ENCODE assay signal across 11 mouse cellular contexts in the genomic region with DNA sequence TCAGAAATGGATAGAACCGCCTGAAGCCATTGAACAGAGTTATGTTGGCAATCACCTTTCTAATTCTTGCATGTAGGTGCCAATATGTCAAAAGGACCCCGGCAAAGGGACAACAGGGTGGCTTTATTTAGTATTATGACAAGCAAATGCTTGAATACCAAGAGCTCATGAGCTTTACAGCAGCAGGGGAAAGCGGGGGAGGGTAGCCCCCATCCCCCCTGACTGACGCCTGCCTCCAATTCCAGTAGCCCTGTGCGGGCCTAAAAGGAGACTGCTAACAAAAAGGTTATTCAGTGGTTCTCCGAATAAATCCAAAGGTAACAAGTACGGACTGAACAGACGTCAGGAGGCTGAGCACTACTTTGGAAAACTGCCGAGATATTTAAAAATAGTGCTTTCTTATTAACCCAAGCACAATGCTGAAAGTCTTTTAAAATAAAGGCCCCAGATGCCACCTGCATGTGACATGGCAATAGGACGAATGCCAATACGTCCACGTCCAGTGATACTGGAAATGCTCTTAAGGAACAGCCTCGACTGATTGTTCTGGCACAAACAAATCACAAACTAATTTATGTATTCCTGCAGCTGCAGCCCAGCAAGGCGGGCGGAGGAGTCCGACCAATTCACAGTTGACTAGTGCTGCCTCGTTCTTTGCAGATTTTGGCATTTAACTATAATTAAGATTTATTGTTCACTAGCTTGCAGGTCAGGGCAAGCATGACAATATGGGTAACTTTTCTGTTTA.
A peak's percentile ranks its signal among the peaks of the same experiment; 100 is the strongest.
DNase-seq lines count a peak whose midpoint lies in the region; ATAC-seq and TF ChIP-seq lines count a peak whose summit lies in the region.
"Had no signal": no experiment of that assay in that cellular context is flagged by ENCODE, and none has a peak within 500 bp of the region (broad histone marks: within the 10 kb centered on the region; RNA-seq: fewer than 3 reads in every experiment).

No protein-coding gene starts in this region.

- H3K4me1 ChIP-seq in hindbrain, embryonic 15.5 days (replicated peaks): peaks cover 48% of the 10 kb centered on the region
- H3K4me1 ChIP-seq in neural tube, embryonic 12.5 days: peaks cover 47% of the 10 kb centered on the region
- H3K4me1 ChIP-seq in lung, adult 2 months (ENCODE audit: control insufficient read depth, insufficient read depth, low read length): peaks cover 7% of the 10 kb centered on the region

- peak; percentile 60 for DNase-seq in left cerebral cortex, postnatal 4 days
- DNase-seq in left cerebral cortex, adult 9 months (ENCODE audit: low spot score in 2 of 2): no peak
- peak; percentile 51 to 57 for DNase-seq in cerebellum, postnatal 25 days
- no peak for DNase-seq in thymus, postnatal 10 days (ENCODE audit: low spot score in 2 of 2)
- DNase-seq in frontal cortex, postnatal 25 days (ENCODE audit: low spot score in 2 of 2): no peak
- DNase-seq in lung, adult 2 months: no peak
- DNase-seq: lung, postnatal 14 days had no signal

- no peak for TF ChIP-seq CTCF in lung, adult 2 months (IDR thresholded peaks at IDR 0.05; ENCODE audit: insufficient read depth, low read length)

- ATAC-seq in hindbrain, embryonic 15.5 days (ENCODE audit: low FRiP score, low read depth): peak; percentile 43
- ATAC-seq in neural tube, embryonic 12.5 days (ENCODE audit: low FRiP score, low read depth): peak; percentile 69

- 24% methylated on average over 17 of the region's 17 CpGs for WGBS in hindbrain, embryonic 15.5 days
- 25% methylated on average over 17 of the region's 17 CpGs for WGBS in neural tube, embryonic 12.5 days
- 66% methylated on average over 17 of the region's 17 CpGs for WGBS in lung, adult 2 months

- H3K9me3 ChIP-seq in hindbrain, embryonic 15.5 days: no peaks in the 10 kb centered on the region
- H3K9me3 ChIP-seq in neural tube, embryonic 12.5 days: no peaks in the 10 kb centered on the region

- H3K4me2 ChIP-seq in hindbrain, embryonic 15.5 days: peak overlapping the region; percentile 36; the same call in 1 of the 2 replicates
- H3K4me2 ChIP-seq in neural tube, embryonic 12.5 days (replicated peaks): peak overlapping the region; percentile 37
- H3K4me2 ChIP-seq: heart, embryonic 11.5 days had no signal

- TF ChIP-seq POLR2A in lung, adult 2 months (IDR thresholded peaks at IDR 0.05; ENCODE audit: borderline replicate concordance, extremely low read depth, low read depth, low read length): no peak

- no peaks in the 10 kb centered on the region for H3K27me3 ChIP-seq in hindbrain, embryonic 15.5 days
- H3K27me3 ChIP-seq in neural tube, embryonic 12.5 days (replicated peaks): no peaks in the 10 kb centered on the region

- no peak overlapping the region for H3K9ac ChIP-seq in hindbrain, embryonic 15.5 days
- no peak overlapping the region for H3K9ac ChIP-seq in neural tube, embryonic 12.5 days

- no peak overlapping the region for H3K4me3 ChIP-seq in hindbrain, embryonic 15.5 days
- H3K4me3 ChIP-seq in neural tube, embryonic 12.5 days: no peak overlapping the region
- no peak overlapping the region for H3K4me3 ChIP-seq in lung, adult 2 months (replicated peaks; ENCODE audit: extremely low read depth, low read depth, low read length)
- H3K4me3 ChIP-seq: left cerebral cortex, adult 2 months had no signal

- intact Hi-C loops in left cerebral cortex, postnatal 4 days (cut with DNase I): no loop called here

- H3K27ac ChIP-seq in hindbrain, embryonic 15.5 days (replicated peaks): peak overlapping the region; percentile 60
- H3K27ac ChIP-seq in neural tube, embryonic 12.5 days: no peak overlapping the region
- H3K27ac ChIP-seq: left cerebral cortex, adult 2 months had no signal

- no peaks in the 10 kb centered on the region for H3K36me3 ChIP-seq in hindbrain, embryonic 15.5 days
- no peaks in the 10 kb centered on the region for H3K36me3 ChIP-seq in neural tube, embryonic 12.5 days

Comparison
In these comparisons a context has a peak if more than half of its experiments do, and no peak if none do; other contexts are left out.
1. DNase-seq: peak in left cerebral cortex, postnatal 4 days (single experiment) and cerebellum, postnatal 25 days (2 of 2); none in left cerebral cortex, adult 9 months (0 of 2), thymus, postnatal 10 days (0 of 2), frontal cortex, postnatal 25 days (0 of 2) and lung, adult 2 months (single experiment).